Mouse (Mus musculus) left cerebral cortex, adult 2 months (tissue): ENCODE data around the gene Whrn. TPM values are rescaled to one million over a fixed set of nuclear protein-coding genes. Genes with fewer than 3 reads are reported as not detected.
A peak's percentile ranks its signal among the peaks of the same experiment; 100 is the strongest.

Experiments
- DNase-seq, 2 experiments: peaks; one replicate each; pipeline ENCODE4 v3.0.0; 2021 to 2022; ENCODE audit warnings: low spot score in 2 of 2, mixed read lengths in 1 of 2; ENCODE audit errors: extremely low spot score in 1 of 2
- H3K27ac ChIP-seq: fragments of 200-600 bp; 2 replicates; pipeline ENCODE4 v1.8.1; 2022
- H3K4me3 ChIP-seq: fragments of 200-600 bp; 2 replicates; pipeline ENCODE4 v1.8.1; 2022
- CTCF ChIP-seq: fragments of 200-600 bp; IDR thresholded peaks from 2 replicates; pipeline ENCODE4 v1.8.1; 2022; ENCODE audit warnings: antibody characterized with exemption, mild to moderate bottlenecking, moderate library complexity
- intact Hi-C: fragments of 180-260 bp; cut with DNase I; formaldehyde crosslinking; loops from one replicate; pipeline ENCODE4 v1.15.1; 2025
- total RNA-seq, 2 experiments: library from RNA; stranded (reverse); gene quantifications; 2 replicates each; pipeline ENCODE4 v1.2.3; 2021

The Whrn gene
- total RNA-seq, 2 experiments from 2014 or later = 45.1 to 53.7 TPM

GRCm38 (mm10) chr4:63467338-63467737 is 28.5 kb downstream of the Whrn start:
- DNase-seq = no peak
- no peak overlapping the region for H3K27ac ChIP-seq
- no peak for TF ChIP-seq CTCF
- intact Hi-C loops = no loop called here
- no peak overlapping the region for H3K4me3 ChIP-seq

DNA sequence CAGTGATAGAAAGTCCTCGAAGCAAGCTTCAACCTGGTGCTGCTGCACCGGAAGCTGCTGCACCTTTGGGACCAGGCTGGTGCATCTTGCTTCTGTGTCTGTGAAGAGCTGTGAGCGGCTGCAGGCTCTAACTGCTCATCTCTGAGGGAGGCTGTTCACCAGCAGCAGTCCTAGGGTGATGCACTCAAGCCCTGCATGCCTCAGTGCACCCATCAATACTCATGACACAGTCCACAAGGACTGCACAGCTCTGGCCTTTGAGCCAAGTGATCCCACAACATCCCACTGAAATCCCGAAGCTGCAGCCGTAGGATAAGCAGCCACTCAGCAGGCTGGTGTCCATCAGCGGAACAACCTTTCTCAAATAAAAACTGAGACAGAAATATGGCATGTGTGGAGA is 29.6 kb downstream of the Whrn start:
- TF ChIP-seq CTCF = no peak
- no peak for DNase-seq
- intact Hi-C loops = no loop called here

GRCm38 (mm10) chr4:63460876-63461525 is 34.8 kb downstream of the Whrn start:
- H3K27ac ChIP-seq = no peak overlapping the region
- no peak for DNase-seq
- no peak for TF ChIP-seq CTCF
- intact Hi-C loops = no loop called here
- H3K4me3 ChIP-seq = no peak overlapping the region

More for the DNA sequence above, 29.6 kb downstream of the Whrn start:
- Histone ChIP-seq H3K27ac (no peak overlapping the region), H3K4me3 (no peak overlapping the region)

DNA sequence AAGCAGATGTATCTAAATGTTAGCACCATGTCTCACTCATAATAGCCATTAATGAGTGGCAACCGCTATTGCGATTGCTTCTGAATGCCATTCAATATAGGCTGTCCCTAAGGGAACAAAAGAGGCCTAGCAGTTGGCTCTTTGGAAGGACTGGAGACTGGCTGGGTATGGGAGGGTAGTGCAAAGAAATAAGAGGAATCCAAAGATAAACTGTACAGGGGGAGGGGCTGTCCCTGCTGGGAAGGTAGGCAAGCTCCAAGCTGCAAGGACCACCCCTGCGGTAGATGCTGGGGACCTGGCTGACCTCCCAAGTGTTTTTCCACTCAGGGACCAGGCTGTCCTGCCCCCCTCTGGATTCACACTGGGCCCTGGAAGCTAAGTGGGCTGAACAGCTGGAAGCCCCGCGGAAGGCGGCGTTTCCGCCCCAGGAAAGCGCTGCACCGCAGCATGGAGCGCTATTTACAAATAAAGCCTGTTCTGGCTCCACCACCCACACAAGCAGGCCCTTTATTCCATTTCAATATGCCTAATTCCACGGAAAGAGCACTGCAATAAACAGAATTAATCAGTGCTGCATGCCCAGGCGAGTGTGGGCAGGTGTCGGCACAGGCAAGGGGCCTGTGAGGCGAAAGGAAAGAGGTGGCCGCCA is 36.5 kb downstream of the Whrn start:
- no peak for TF ChIP-seq CTCF
- Histone ChIP-seq H3K27ac (no peak overlapping the region), H3K4me3 (no peak overlapping the region)
- DNase-seq = peak; percentile 21 to 29
- intact Hi-C loops = no loop called here

DNA sequence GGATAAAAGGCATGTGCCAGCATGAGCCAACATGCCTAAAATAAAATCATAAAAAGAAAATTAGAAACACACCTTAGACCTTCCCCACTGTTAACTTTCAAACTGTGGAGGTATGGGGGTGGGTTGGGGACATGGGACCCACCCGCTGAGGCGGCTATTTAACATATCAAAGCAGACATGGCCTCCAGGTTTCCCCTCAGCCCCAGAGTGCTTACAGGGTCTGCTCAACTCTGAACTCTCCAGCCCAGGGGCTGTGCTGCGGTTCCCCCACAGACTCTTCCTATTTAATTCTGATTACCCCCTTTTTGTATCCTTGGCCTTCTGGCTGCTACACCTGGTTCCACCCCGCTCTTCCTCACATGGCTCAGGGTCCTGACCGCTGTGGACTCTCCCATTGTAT is 39.2 kb downstream of the Whrn start:
- intact Hi-C loops = no loop called here
- TF ChIP-seq CTCF = no peak
- H3K27ac ChIP-seq = no peak overlapping the region
- no peak overlapping the region for H3K4me3 ChIP-seq
- no peak for DNase-seq

- Histone ChIP-seq H3K27ac (no peak overlapping the region), H3K4me3 (no peak overlapping the region)
- TF ChIP-seq CTCF = no peak
- no peak for DNase-seq
- intact Hi-C loops = no loop called here
Observed at GRCm38 (mm10) chr4:63453939-63454513, 41.8 kb downstream of the Whrn start.

DNA sequence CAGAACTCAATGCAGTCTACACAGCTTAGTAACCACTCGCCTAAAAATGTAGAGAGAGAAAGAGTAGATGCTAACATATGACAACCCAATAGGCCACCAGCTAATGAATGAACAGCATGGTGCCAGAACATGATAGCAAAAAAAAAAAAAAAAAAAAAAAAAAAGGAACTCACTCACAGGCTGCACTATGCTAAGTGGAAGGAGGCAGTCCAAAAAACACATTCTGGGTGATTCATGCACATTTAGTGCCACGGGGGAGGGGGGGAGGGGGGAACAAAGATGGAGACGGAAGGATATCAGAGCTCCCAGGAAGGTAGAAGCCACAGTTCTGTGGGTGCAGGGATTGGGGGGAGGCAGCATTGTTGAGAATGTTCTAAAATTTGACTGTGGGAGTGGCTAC is 43.2 kb downstream of the Whrn start:
- DNase-seq = no peak
- intact Hi-C loops = no loop called here
- H3K27ac ChIP-seq = no peak overlapping the region
- H3K4me3 ChIP-seq = no peak overlapping the region
- no peak for TF ChIP-seq CTCF

GRCm38 (mm10) chr4:63450551-63450950 is 45.2 kb downstream of the Whrn start:
- Histone ChIP-seq H3K4me3 (no peak overlapping the region), H3K27ac (no peak overlapping the region)
- intact Hi-C loops = no loop called here
- TF ChIP-seq CTCF = no peak
- DNase-seq = no peak

- intact Hi-C loops = no loop called here
- Histone ChIP-seq H3K27ac (no peak overlapping the region), H3K4me3 (no peak overlapping the region)
- TF ChIP-seq CTCF = no peak
- no peak for DNase-seq
Observed at GRCm38 (mm10) chr4:63444362-63445066, 51.3 kb downstream of the Whrn start.

DNA sequence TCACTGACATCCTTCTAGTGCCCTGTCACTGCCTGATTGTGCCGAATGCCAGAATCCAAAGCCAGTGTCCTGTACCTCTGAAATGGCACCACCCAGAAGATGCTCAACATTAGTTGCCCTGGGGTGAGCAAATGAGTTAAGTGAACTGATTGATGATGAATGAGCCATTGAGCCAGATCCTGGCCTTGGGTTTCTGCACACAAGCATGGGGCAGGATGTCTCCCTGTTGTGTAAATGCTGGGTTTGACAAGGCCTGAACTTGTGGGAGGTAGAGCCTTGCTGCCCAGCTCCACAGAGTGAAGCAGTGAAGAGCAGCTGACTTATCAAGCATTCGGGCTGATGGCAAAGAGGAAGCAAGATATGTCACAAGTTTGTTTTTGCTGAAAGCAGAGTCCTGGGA is 52.7 kb downstream of the Whrn start:
- TF ChIP-seq CTCF = no peak
- Histone ChIP-seq H3K4me3 (no peak overlapping the region), H3K27ac (no peak overlapping the region)
- no peak for DNase-seq
- intact Hi-C loops = no loop called here

- no peak for TF ChIP-seq CTCF
- Histone ChIP-seq H3K4me3 (no peak overlapping the region), H3K27ac (no peak overlapping the region)
- DNase-seq = no peak
- intact Hi-C loops = no loop called here
Observed at GRCm38 (mm10) chr4:63441616-63442015, 54.2 kb downstream of the Whrn start.

DNA sequence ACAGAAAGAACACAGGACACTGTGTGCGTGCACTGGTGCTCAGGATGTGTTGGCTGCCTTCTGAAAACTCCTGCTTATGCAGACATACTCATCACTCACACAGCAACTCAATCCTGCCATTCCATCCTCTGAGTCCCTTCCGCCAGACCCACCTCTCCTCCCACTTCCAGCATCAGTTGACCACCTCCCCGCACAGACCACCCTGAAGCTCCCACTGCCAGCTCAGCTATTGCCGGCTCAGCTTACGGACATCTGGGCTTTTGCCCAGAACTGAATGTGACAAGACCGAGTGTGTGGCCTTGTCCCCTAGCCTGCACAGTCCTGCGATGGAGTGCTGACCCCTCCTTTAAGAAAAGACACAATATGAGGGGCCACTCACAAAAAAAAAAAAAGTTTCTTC is 55.5 kb downstream of the Whrn start:
- Histone ChIP-seq H3K27ac (no peak overlapping the region), H3K4me3 (no peak overlapping the region)
- no peak for DNase-seq
- TF ChIP-seq CTCF = no peak
- intact Hi-C loops = no loop called here
